Mouse (Mus musculus): ENCODE measurements around the gene Pias1. TPM values are rescaled to one million over a fixed set of nuclear protein-coding genes. Genes with fewer than 3 reads are reported as not detected.

Gene Pias1
- total RNA-seq, 1 experiment = 12.7 TPM

GRCm38 (mm10) chr9:62894486-62894885, 93.2 kb downstream of the Pias1 start:
- no peak for DNase-seq (ENCODE audit: low read depth, low spot score)
- in situ Hi-C loops (cut with MboI; ENCODE audit: low sequenced_read_pairs in 2 of 2, unreplicated experiment in 2 of 2) = no loop called here
- Histone ChIP-seq H3K27ac (ENCODE audit: insufficient read depth, low read depth, low read length, poor library complexity, severe bottlenecking) (no peak overlapping the region), H3K9ac (ENCODE audit: insufficient read depth, low read depth, low read length, poor library complexity, severe bottlenecking) (no peak overlapping the region), H3K9me3 (ENCODE audit: control insufficient read depth, insufficient read depth, low read depth, low read length) (no peaks in the 10 kb centered on the region), H3K36me3 (ENCODE audit: control insufficient read depth, insufficient read depth, low read length, poor library complexity, severe bottlenecking) (peaks cover under 1% of the 10 kb centered on the region; the same call in 1 of the 2 replicates), H3K4me1 (ENCODE audit: control insufficient read depth in 2 of 2, insufficient read depth in 2 of 2, low read length in 2 of 2, poor library complexity in 1 of 2) (no peaks in the 10 kb centered on the region), H3K4me3 (ENCODE audit: insufficient read depth in 1 of 2, low read depth in 1 of 2, low read length in 2 of 2, poor library complexity in 1 of 2, severe bottlenecking in 1 of 2) (no peak overlapping the region)
- TF ChIP-seq ZNF384 (IDR thresholded peaks at IDR 0.05; ENCODE audit: low read depth, low read length) = no peak
- no peak for TF ChIP-seq CHD2 (IDR thresholded peaks at IDR 0.05; ENCODE audit: low read depth, low read length)
- no peak for TF ChIP-seq ZC3H11A (IDR thresholded peaks at IDR 0.05; ENCODE audit: borderline replicate concordance, low read depth, low read length)
- no peak for TF ChIP-seq MAFK (IDR thresholded peaks at IDR 0.05; ENCODE audit: insufficient read depth, low read depth, low read length)
- TF ChIP-seq HCFC1 (IDR thresholded peaks at IDR 0.05; ENCODE audit: borderline replicate concordance, insufficient read depth, low read length) = no peak

- H3K4me3 ChIP-seq (ENCODE audit: insufficient read depth in 1 of 2, low read depth in 1 of 2, low read length in 2 of 2, poor library complexity in 1 of 2, severe bottlenecking in 1 of 2) = no peak overlapping the region
- H3K36me3 ChIP-seq (ENCODE audit: control insufficient read depth, insufficient read depth, low read length, poor library complexity, severe bottlenecking) = peaks cover 15% of the 10 kb centered on the region
- no peaks in the 10 kb centered on the region for H3K9me3 ChIP-seq (ENCODE audit: control insufficient read depth, insufficient read depth, low read depth, low read length)
- TF ChIP-seq CHD2 (IDR thresholded peaks at IDR 0.05; ENCODE audit: low read depth, low read length) (no peak), MAFK (IDR thresholded peaks at IDR 0.05; ENCODE audit: insufficient read depth, low read depth, low read length) (no peak), ZNF384 (IDR thresholded peaks at IDR 0.05; ENCODE audit: low read depth, low read length) (no peak), HCFC1 (IDR thresholded peaks at IDR 0.05; ENCODE audit: borderline replicate concordance, insufficient read depth, low read length) (no peak), ZC3H11A (IDR thresholded peaks at IDR 0.05; ENCODE audit: borderline replicate concordance, low read depth, low read length) (no peak)
- DNase-seq (ENCODE audit: low read depth, low spot score) = no peak
- H3K9ac ChIP-seq (ENCODE audit: insufficient read depth, low read depth, low read length, poor library complexity, severe bottlenecking) = no peak overlapping the region
- H3K4me1 ChIP-seq (ENCODE audit: control insufficient read depth in 2 of 2, insufficient read depth in 2 of 2, low read length in 2 of 2, poor library complexity in 1 of 2) = no peaks in the 10 kb centered on the region; a peak in 1 of 4 replicates
- in situ Hi-C loops (cut with MboI; ENCODE audit: low sequenced_read_pairs in 2 of 2, unreplicated experiment in 2 of 2) = no loop called here
- no peak overlapping the region for H3K27ac ChIP-seq (ENCODE audit: insufficient read depth, low read depth, low read length, poor library complexity, severe bottlenecking)
Observed at GRCm38 (mm10) chr9:62881871-62882270, 105.9 kb downstream of the Pias1 start.

GRCm38 (mm10) chr9:62877825-62878224, 109.9 kb downstream of the Pias1 start:
- Histone ChIP-seq H3K36me3 (ENCODE audit: control insufficient read depth, insufficient read depth, low read length, poor library complexity, severe bottlenecking) (peaks cover 4% of the 10 kb centered on the region; the same call in 1 of the 2 replicates), H3K9ac (ENCODE audit: insufficient read depth, low read depth, low read length, poor library complexity, severe bottlenecking) (no peak overlapping the region), H3K4me1 (ENCODE audit: control insufficient read depth in 2 of 2, insufficient read depth in 2 of 2, low read length in 2 of 2, poor library complexity in 1 of 2) (no peaks in the 10 kb centered on the region; a peak in 1 of 4 replicates), H3K27ac (ENCODE audit: insufficient read depth, low read depth, low read length, poor library complexity, severe bottlenecking) (no peak overlapping the region), H3K9me3 (ENCODE audit: control insufficient read depth, insufficient read depth, low read depth, low read length) (no peaks in the 10 kb centered on the region), H3K4me3 (ENCODE audit: insufficient read depth in 1 of 2, low read depth in 1 of 2, low read length in 2 of 2, poor library complexity in 1 of 2, severe bottlenecking in 1 of 2) (no peak overlapping the region)
- TF ChIP-seq CHD2 (IDR thresholded peaks at IDR 0.05; ENCODE audit: low read depth, low read length) (no peak), ZC3H11A (IDR thresholded peaks at IDR 0.05; ENCODE audit: borderline replicate concordance, low read depth, low read length) (no peak), MAFK (IDR thresholded peaks at IDR 0.05; ENCODE audit: insufficient read depth, low read depth, low read length) (no peak), HCFC1 (IDR thresholded peaks at IDR 0.05; ENCODE audit: borderline replicate concordance, insufficient read depth, low read length) (no peak)
- DNase-seq (ENCODE audit: low read depth, low spot score) = no peak
- in situ Hi-C loops (cut with MboI; ENCODE audit: low sequenced_read_pairs in 2 of 2, unreplicated experiment in 2 of 2) = no loop called here

- no peak overlapping the region for H3K27ac ChIP-seq (ENCODE audit: insufficient read depth, low read depth, low read length, poor library complexity, severe bottlenecking)
- no peaks in the 10 kb centered on the region; a peak in 1 of 4 replicates for H3K4me1 ChIP-seq (ENCODE audit: control insufficient read depth in 2 of 2, insufficient read depth in 2 of 2, low read length in 2 of 2, poor library complexity in 1 of 2)
- no peaks in the 10 kb centered on the region for H3K9me3 ChIP-seq (ENCODE audit: control insufficient read depth, insufficient read depth, low read depth, low read length)
- no peak for DNase-seq (ENCODE audit: low read depth, low spot score)
- in situ Hi-C loops (cut with MboI; ENCODE audit: low sequenced_read_pairs in 2 of 2, unreplicated experiment in 2 of 2) = no loop called here
- peaks cover 4% of the 10 kb centered on the region; the same call in 1 of the 2 replicates for H3K36me3 ChIP-seq (ENCODE audit: control insufficient read depth, insufficient read depth, low read length, poor library complexity, severe bottlenecking)
- no peak overlapping the region for H3K4me3 ChIP-seq (ENCODE audit: insufficient read depth in 1 of 2, low read depth in 1 of 2, low read length in 2 of 2, poor library complexity in 1 of 2, severe bottlenecking in 1 of 2)
- no peak for TF ChIP-seq HCFC1 (IDR thresholded peaks at IDR 0.05; ENCODE audit: borderline replicate concordance, insufficient read depth, low read length)
- TF ChIP-seq CHD2 (IDR thresholded peaks at IDR 0.05; ENCODE audit: low read depth, low read length) = no peak
- no peak for TF ChIP-seq ZNF384 (IDR thresholded peaks at IDR 0.05; ENCODE audit: low read depth, low read length)
- no peak for TF ChIP-seq ZC3H11A (IDR thresholded peaks at IDR 0.05; ENCODE audit: borderline replicate concordance, low read depth, low read length)
- TF ChIP-seq MAFK (IDR thresholded peaks at IDR 0.05; ENCODE audit: insufficient read depth, low read depth, low read length) = no peak
- H3K9ac ChIP-seq (ENCODE audit: insufficient read depth, low read depth, low read length, poor library complexity, severe bottlenecking) = no peak overlapping the region
Observed at GRCm38 (mm10) chr9:62876966-62877616, 110.6 kb downstream of the Pias1 start.
